Mouse (Mus musculus): ENCODE results near the gene Sec23a.
A peak's percentile ranks its signal among the peaks of the same experiment; 100 is the strongest.
"Not testable (repeated sequence)": the region's sequence is repeated elsewhere in the genome, so short reads cannot be mapped to it uniquely, and the experiment has no call there.

Gene Sec23a

DNA sequence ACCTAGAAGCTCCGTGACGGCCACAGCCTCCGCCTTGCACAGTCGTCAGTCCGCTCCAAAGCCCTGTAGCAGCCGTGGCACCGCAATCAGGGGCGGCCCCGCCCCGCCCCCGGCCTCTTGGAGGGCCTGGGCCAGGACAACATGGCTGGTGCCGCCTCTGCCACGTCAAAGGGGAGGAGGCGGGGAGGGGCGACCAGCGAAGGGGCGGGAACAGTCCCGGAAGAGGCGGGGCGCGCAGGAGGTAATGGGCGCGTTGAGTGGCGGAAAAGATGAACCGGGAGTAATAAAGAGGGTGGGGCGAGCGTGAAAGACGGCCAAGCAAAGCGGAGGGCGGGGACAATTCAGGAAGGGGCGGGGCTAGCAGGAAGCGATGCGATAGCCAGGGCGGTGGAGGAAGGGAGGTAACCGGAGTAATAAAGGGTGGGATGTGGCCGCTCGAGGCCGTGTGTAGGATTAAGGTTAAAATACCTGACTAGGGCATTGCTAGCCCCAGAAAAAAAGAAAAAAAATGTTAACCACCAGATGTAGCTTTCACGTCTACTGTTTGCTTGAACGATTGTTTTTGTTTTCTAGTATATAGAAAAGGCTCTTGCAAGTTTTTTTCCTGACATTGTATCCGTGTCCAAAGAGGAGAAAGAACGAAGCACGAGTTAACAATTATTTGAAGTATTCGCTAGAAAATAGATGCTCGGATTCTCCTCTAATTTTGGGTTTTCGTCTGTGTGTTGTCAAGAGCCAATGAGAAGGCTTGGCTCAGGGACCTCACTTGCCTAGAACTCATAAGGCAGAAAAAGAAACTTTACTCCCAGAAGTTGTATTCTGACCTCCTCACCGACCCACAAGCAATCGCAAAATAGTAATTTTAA lies at the start of gene Sec23a:
Gene Sec23a (minus strand): TSS at position 174 of the 866 bp plus-strand sequence.
- DNase-seq = peak; percentile 98

DNA sequence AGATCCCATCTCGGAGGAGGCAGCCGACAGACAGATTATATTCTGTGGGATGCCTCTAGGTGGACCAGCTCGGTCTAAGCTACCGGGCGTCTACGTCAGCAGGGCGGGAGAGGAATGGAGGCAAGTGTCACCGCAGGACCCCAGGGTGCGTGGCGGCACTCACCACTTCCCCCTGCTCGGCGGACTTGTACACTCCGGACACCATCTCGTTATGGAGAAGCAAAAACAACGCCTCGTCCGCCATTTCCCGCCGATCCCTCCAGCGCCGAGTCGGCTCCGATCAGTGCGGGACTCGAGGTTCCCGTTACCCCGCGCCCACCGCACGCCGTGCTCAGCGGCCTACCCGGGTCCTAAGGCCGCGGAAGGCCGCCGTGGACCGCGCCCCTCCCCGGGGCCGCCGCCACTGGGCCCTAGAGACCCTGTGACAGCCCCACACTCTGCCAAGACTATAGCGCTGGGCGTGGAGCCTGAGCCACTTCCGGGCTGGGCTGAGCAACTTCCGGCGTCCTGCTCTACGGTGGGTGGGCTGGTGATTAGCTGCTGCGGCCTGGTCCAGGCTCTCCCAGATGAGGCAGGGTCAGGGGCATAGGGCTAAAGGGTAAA lies 49.3 kb upstream of the Sec23a start, which contains the start of gene Trappc6b:
Gene Trappc6b (minus strand): TSS at position 480 of the 603 bp plus-strand sequence.
- peak; percentile 85 for DNase-seq

DNA sequence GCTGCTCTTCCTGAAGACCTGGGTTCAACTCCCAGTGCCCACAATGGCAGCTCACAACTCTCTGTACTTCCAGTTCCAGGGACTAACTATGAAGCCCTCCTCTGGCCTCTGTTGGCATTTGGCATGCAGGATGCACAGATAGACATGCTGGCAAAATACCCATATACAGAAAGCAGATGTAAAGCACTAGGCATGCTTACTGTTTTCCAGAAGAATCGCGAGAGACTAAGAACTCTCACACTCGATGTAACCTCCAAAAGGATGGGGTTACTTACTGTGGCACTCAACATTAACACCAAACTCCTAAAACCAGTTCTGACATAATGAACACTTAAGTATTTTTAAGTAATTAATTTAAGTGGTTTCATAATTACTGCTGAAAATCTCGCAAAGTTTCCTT lies 48.5 kb upstream of the Sec23a start:
- no peak for DNase-seq

DNA sequence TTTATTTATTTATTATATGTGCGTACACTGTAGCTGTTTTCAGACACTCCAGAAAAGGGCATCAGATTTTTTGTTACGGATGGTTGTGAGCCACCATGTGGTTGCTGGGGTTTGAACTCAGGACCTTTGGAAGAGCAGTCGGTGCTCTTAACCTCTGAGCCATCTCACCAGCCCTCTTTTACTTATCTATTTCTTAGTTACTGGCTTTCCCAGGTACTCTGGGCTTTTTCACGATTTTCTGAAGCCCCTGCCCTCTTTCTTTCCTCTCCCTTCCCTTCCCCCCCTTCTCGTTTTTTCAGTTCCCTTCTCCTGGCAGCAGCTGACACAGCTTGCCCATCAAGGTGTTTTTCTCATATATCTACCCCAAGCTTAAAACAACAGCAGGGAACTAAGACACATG lies 46.4 kb upstream of the Sec23a start:
- not testable (repeated sequence) for DNase-seq

DNA sequence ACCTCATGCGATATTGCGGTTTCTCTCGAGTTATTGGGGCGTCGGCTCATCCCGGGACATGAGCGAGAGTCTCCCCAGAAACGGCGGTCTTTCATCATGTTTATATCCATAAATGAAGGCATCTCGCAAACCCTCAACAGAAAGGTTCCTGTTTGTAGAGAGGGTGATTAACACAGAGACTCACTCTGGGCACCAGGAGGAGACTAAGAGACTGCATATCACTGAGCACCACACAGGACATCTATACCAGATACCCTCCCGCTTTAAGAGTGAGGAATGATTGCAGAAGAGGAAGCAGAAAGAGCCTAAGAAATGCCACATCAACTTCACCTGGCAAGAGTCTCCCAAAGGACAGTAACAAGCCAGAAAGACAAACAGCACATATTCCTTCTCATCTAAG lies 44.4 kb upstream of the Sec23a start:
- DNase-seq = no peak

DNA sequence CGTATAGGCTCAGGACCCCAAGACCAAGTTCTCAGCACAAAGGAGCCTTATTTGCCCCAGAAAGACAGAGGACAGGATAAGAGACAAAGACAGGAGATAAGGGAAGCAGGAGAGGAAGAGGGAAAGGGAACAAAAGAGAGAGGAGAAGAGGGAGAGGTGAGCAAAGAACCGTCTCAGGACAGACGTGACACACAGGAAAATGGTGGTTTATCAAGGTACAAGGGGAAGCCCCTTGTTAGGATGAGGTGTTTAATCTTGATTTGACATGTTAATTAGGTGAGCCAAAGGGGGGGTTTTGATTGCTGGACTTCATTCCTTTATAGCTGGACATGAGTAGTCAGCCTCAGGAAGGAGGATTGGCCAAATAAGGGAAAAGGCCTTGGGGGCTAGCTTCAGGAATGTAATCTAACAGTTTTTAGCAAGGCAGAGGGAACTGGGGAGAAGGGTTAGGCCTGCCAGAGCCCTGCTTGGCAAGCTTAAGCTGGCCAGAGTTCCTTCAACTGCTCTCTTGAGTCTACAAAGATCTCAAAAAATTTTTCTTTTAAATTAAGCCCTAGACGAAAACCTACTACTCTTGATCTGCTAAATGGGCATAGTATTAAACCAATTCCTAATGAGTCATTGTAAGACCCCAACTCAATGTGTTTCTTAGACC lies 43.5 kb upstream of the Sec23a start:
- DNase-seq = no peak

DNA sequence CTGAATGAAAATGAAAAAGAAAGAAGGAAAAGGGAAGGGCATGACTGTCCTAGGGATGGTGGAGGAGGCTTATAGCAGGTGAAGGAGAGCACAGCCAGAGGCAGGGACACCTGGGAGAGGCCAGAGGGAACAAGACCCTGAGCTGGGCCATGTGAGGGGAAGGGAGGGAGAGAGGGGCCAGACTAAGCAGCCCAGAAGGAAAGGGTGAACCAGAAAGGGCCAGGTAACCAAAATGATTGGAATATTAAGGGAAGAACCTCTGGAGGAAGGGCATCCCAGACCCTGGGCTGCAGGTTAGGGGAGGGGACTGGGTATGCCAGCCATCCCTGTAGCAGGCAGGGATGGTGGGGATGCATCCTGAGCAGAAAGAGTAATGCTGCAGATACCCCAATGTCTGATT lies 42.2 kb upstream of the Sec23a start:
- no peak for DNase-seq

DNA sequence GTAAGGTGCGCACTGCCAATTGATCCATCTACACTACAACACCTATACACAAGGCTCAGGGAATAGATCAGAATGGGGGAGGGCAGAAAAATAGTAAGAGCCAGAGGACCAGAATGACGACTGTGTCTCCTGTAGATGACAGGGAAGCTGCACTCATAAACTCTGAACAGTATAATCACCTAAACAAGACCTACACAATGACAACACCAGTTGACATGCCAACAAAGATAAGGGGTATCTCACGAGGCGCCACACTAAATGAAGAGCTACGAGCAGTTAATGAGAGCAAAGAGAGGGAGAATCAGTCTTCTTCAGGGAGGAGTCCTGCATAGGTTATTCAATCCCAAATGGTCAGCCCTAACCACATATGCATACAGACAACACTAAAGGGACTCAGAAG lies 41.3 kb upstream of the Sec23a start:
- DNase-seq = no peak

DNA sequence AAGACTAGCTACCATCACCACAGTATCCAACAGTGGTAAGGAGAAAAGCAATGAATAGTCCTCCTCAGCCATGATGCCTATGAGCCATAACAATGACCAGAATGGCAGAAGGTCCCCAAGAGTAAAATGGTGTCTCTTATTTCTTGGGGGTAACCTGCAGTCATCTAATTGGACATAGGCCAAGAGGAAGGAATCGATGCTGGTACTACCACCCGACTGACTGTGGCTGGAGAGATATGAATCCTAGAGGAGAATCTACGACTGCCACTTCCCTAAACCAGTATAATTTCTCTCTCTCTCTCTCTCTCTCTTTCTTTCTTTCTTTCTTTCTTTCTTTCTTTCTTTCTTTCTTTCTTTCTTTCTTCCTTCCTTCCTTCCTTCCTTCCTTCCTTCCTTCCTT lies 40.7 kb upstream of the Sec23a start:
- no peak for DNase-seq

DNA sequence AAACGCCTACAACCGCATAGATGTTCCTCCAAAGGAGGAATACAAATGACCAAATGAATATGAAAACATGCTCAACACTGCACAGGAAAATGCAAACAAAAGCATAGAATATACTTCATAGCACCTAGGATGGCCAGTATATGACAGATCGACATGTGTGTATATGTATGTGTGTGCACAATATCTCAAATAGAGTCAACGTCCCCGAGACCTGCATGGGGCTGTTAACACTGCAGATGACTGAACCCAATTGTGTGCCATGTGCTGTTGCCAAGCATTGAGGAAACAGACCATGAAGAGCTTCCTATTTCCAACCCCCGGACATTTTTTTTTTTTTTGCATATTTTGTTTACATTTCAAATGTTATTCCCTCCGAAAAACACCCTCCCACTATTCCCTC lies 29.0 kb upstream of the Sec23a start:
- DNase-seq = no peak

DNA sequence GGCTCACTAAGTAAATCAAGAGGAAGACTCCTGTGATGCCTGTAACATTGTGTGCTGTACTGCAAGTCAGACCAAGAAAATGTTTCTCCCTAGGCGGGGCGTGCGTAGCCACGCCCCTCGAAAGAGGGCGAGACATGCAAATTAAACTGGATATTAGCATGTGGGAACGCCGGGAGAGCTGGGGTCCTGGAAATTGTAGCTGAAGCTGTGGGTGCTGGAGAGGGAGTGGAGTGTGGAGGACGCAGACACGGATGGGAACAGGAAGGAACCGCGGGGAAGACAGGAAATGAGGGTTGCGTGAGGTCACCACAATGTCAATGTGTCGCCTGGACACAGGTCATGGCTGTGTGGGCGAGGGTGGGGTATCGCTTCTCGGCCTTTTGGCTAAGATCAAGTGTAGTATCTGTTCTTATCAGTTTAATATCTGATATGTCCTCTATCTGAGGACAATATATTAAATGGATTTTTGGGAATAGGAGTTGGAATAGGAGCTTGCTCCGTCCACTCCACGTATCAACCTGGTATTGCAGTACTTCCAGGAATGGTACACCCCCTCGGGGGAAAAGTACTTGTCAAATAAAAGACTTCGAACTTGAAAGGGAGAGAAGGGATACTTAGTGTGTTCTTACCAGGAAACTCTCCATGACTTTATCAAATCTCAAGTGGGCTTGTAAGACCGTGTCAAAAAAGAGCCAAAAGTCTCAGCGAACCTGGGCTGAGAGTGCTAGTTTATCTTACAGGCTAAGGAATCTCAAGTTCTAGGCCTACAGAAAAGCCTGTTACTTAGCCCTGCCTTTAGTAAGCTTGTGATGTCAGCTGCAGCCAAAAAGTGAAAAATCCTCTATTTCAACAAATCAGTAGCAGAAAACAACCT lies 28.4 kb upstream of the Sec23a start:
- DNase-seq = no peak

DNA sequence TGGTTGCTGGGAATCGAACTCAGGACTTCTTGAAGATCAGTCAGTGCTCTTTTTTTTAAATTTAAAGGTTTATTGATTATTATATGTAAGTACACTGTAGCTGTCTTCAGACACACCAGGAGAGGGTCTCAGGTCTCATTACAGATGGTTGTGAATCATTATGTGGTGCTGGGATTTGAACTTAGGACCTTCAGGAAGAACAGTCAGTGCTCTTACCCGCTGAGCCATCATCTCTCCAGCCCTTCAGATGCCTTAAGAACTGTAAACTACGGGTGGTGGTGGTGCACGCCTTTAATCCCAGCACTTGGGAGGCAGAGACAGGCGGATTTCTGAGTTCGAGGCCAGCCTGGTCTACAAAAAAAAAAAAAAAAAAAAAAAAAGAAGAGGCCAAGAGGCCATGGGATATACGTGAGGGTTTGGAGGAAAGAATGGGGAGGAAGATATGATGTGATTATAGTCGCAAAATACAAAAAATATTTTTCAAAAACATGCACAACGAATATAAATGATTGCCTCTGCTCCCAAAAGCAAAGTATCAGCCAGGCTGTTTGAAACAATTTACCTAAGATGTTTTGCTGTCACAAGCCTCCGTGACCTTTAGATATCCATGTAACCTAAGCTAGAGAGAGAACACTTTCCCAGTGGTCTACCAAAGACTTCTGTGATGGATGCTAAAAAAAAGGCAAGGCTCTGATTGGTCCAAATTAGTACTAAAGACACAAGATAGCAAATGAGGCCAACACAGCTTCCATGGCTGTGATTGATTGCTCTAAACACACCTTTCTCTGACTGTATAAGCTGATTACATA lies 27.5 kb upstream of the Sec23a start:
- DNase-seq = no peak

DNA sequence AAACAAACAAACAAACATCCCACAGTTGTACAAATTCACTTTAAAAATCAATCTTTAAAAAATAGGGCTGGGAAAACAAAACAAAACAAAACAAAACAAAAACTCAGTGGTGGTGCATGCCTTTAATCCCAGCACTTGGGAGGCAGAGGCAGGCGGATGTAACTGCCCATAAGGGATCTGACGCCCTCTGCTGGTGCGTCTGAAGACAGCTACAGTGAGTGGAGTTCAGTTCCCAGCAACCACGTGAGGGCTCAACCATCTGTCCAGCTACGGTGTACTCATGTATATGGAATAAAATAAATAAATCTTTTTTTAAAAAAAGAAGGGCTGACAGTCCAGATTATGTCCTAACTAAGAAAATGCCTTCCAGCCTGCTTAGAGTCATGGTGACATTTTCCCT lies 20.3 kb upstream of the Sec23a start:
- DNase-seq = no peak

DNA sequence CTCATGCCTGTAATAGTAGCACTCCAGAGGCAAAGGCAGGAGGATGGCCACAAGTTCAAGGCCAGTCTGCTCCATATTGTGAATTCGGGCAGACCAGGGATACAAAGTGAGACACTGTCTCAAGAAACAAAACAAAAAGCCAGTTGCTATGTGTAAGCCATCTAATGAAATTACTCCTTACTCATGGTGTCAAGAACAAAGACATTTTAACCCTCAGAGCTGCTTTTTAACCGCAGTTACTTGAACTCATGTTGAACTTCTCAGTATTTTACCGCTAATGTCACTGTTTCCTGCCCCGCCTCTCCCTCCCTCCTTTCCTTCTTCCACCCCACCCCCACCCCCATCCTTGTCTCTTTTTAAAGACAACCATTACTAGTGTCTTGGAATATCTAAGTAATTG lies 9.5 kb upstream of the Sec23a start:
- DNase-seq = no peak

DNA sequence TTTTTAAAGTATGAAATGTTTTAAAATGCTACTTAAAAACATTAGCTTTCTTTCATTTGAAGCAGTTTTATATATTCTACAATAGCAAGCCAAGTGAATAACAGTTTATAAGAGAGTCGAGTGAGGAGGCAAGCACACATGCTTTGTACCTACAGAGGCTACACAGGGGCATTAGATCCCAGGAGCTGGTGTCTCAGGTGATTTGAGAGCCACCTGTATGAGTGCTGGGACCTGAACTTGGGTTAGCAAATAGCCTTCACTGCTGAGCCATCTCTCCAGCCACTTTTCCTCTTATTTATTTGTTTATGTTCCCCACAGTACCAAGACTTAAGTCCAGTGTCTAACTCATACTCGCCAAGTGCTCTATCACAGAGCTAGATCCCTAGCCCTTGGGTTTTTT lies 8.1 kb upstream of the Sec23a start:
- DNase-seq = no peak

DNA sequence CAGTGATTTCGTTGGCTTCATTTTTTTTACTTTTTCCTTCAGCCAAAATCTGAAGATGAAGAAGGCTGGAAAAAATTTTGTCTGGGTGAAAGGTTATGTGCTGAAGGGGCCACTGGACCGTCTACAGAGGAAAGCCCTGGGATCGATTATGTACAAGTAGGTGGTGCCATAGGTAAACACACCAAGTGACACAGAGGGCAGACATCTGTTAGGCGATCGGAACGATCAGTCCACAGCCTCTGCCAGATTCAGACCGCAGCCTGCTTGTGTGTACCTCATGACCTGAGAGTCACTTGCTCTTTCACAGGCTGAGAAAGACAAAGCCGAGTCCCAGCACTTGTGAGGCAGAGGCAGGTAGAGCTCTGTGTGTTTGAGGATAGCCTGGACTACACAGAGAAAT lies 6.2 kb upstream of the Sec23a start:
- no peak for DNase-seq

DNA sequence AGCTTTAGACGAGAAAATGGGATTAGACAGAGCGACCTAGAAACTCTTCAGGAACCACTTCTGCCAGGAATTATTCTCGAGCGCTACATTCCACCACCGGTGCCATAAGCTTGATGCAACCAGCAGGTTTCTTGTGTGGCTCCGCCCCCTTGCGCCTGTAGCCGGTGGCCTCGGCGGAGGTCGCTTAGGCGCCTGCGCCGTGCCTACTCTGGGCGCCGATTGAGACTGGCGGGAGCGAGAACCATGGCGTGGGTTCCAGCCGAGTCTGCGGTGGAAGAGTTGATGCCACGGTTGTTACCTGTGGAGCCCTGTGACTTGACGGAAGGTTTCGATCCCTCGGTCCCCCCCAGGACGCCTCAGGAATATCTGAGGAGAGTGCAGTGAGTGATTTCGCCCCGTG lies 1.4 kb upstream of the Sec23a start, which contains the start of gene Gemin2:
Gene Gemin2 (plus strand): TSS at position 160 of the 400 bp plus-strand sequence.
- peak; percentile 93 for DNase-seq

DNA sequence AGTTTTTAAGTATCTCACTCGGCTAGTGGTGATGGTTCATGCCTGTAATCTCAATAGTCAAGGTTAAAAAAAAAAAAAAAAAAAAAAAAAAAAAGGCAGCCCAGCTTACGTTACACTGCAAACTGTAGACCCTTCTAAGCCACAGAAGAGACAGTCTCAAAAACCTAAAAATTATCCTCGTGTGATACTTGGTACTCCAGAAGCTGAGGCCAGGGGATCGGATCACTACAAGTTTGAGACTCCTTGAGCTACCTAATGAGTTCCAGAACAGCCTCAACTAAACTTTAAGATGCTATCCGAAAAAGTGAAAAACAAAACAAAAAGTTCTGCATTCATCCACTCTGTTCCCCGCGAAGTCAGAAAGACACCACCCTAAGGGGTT lies 884 bp upstream of the Sec23a start:
- no peak for DNase-seq

DNA sequence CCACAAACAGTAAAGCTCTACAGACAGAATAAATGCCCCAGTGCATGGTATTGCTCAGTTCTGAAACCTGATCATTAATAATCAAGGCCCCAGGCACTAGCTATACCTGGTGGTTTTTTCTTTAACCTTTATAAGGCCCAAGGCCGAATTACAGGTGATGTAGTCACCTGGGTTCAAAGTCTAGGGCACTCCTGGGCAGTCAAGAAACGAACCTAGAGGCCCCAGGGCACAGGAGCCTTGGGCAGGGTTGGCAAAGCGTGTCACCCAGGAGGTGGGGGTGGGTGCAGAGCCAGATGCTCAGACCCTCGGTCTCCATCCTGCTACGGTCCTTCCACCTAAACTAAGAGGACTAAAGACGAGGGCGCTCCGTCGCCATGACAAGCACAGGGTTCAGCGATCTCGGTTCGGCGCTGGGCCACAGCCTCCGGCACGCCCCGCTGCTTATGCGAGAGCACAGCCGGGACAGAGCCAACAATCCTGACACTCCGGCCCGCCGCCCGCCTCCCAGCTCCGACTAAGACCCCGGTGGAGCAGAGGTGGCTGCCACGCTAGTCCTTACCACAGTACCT lies 458 bp downstream of the Sec23a start:
- no peak for DNase-seq

DNA sequence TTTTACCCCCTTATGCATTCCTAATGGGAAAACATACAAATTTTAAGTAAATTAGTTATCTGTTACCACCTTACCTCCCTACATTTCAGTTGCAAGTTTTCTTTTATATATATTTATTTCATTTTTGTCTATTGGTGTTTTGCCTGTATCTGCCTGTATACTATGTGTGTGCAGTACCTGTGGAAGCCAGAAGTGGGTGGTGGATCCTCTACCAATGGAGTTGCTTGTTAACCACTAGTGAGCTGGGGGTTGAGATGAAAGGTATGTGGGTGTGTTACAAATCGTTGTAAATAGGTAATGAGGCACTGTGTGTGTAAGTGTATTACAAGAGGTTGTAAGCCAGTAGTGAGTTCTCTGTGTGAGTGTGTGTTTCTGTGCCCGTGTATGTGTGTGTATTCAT lies 1.3 kb downstream of the Sec23a start:
- no peak for DNase-seq

DNA sequence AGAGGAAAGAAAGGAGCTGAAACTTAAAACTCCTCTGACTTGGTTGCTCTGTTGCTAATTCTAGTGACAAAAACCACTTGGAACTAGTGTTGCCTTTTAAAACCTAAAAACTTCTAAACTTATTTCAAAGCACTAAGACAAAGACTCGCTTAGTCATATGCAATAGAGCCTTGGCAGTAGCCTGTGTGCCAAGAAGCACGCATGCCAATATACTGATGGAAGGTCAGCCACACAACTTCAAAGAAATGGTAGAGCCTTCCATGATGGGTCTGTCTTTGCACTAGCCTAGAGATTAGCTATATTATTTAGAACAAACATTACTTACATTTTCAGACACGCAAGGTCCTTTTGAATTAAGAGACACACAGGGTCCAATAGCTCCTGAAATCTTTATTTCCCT lies 26.1 kb downstream of the Sec23a start:
- no peak for DNase-seq
